Mouse (Mus musculus) heart, adult 2 months (tissue): ENCODE measurements around the gene Aldh3b2.

ENCODE experiments used
- CTCF ChIP-seq: fragments of 200-600 bp; IDR thresholded peaks from 2 replicates; pipeline ENCODE4 v1.8.1; 2022; ENCODE audit warnings: antibody characterized with exemption, mild to moderate bottlenecking, moderate library complexity
- EP300 ChIP-seq: fragments of 200-500 bp; IDR thresholded peaks from 2 replicates; pipeline ENCODE4 v1.6.1; 2011; ENCODE audit warnings: low read depth, low read length, control low read depth; ENCODE audit not compliant: insufficient read depth
- POLR2A ChIP-seq: fragments of 200-500 bp; IDR thresholded peaks from 2 replicates; pipeline ENCODE4 v1.6.1; 2011; ENCODE audit warnings: mild to moderate bottlenecking, low read depth, low read length, control low read depth; ENCODE audit not compliant: insufficient read depth

- no peak for TF ChIP-seq CTCF
- TF ChIP-seq POLR2A = no peak
- TF ChIP-seq EP300 = no peak
Measured at GRCm38 (mm10) chr19:3955033-3955432, 17.1 kb upstream of the Aldh3b2 start.
